Mouse (Mus musculus): ENCODE data around the gene Gphb5. TPM values are rescaled to one million over a fixed set of nuclear protein-coding genes. Genes with fewer than 3 reads are reported as not detected.
A peak's percentile ranks its signal among the peaks of the same experiment; 100 is the strongest.
"Not testable (repeated sequence)": the region's sequence is repeated elsewhere in the genome, so short reads cannot be mapped to it uniquely, and the experiment has no call there.

Gphb5 gene
- polyA plus RNA-seq (2016; fragmentation: Nextera tagmentation; extraction: Ambion mirVana), result not detected in 2 replicates

DNA sequence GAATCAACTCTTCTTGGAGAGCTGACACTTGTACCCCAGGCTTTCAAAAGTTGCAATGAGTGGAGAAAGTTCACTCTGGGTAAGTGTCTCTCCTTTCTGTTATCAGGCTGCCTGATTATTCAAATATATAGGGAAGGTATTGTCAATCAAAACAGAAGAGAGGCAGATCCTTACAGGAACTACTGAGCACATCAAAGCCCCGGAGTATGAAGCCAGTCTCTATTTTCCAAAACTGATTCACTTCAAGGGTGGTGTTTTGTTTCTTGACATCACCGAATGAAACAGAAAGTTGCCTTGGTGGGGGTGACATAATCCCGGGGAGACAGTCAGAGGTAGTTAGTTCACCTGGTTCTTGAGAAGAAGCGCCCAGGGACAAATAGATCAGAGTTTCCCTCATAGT lies at the start of gene Gphb5:
Gene Gphb5, minus strand, starts transcription at position 101 of the 400 bp plus-strand sequence.
- 92% methylated on average over 4 of the region's 4 CpGs for WGBS
- Histone ChIP-seq H3K27ac (no peak within 1 kb of the TSS), H3K4me3 (no peak within 1 kb of the TSS), H3K9me3 (replicated peaks) (no peaks in the 10 kb centered on the region), H3K27me3 (no peaks in the 10 kb centered on the region), H3K4me2 (replicated peaks) (no peak within 1 kb of the TSS), H3K4me1 (no peaks in the 10 kb centered on the region), H3K9ac (no peak within 1 kb of the TSS), H3K36me3 (no peaks in the 10 kb centered on the region)
- ATAC-seq (ENCODE audit: low FRiP score), result no peak

DNA sequence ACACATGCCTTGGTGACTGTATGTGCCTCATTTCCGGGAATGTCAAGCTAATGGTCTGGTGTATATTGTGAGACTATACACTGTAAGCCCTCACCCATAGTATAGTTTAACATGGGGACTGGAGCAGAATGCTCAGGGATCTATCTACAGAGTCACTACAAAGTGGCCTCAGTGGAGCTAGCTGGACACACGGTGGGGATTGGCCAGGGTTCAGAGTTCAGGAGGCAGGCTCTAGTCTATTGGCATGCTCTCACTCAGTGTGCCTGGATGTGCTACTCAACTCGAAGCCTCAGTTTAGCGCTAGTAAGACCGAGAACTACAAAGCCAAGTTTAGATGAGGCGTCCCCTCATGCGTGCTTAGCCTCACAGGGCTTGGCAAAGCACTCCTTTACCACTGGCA lies 49.6 kb upstream of the Gphb5 start:
- Histone ChIP-seq H3K27me3 (no peaks in the 10 kb centered on the region), H3K4me2 (replicated peaks) (no peak overlapping the region), H3K9me3 (replicated peaks) (no peaks in the 10 kb centered on the region), H3K36me3 (peaks cover 57% of the 10 kb centered on the region), H3K27ac (0 out of 2 replicates have a peak overlapping the region, but pooled peaks have one; percentile 4), H3K4me3 (no peak overlapping the region), H3K9ac (no peak overlapping the region), H3K4me1 (no peaks in the 10 kb centered on the region)
- WGBS, result 93% methylated on average over 7 of the region's 7 CpGs
- no peak for ATAC-seq (ENCODE audit: low FRiP score)

DNA sequence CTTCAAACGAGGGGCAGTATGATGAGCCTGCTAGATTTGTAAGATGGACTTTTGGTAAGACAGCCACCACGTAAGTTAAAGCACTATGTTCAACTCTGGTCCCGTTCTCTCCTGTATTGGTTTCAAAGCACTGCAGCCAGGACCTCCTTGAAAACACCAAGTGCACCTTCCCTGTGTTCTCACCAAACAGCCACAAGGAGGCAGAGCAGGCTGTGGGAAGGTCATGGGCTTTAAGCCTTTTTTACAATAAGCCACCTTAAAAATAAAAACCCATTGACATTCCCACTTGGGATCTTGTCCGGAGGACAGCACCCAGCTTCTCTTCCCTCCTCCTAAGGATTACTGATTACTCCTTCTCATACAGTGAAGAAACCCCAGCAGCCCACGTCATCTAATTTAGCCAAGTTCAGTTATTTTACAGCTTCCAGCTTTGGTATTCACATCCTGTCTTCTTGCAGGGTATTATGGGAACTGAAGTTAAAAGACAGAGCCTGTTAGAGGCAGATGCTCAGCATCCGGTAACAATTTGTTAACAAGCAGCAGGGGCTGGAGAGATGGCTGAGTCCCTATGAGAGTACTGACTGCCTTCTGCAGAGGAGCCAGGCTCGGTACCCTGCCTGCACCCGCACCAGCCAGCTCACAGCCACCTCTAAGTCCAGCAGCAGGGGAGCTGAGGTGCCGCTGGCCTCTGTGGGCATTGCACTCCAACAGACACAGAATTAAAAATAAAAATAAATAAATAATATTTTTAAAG lies 47.6 kb upstream of the Gphb5 start:
- Histone ChIP-seq H3K27me3 (no peaks in the 10 kb centered on the region), H3K4me3 (no peak overlapping the region), H3K4me1 (no peaks in the 10 kb centered on the region), H3K36me3 (peaks cover 75% of the 10 kb centered on the region), H3K27ac (no peak overlapping the region), H3K9ac (no peak overlapping the region), H3K4me2 (replicated peaks) (no peak overlapping the region), H3K9me3 (replicated peaks) (no peaks in the 10 kb centered on the region)
- no peak for ATAC-seq (ENCODE audit: low FRiP score)
- WGBS, result 84% methylated on average over 9 of the region's 9 CpGs

DNA sequence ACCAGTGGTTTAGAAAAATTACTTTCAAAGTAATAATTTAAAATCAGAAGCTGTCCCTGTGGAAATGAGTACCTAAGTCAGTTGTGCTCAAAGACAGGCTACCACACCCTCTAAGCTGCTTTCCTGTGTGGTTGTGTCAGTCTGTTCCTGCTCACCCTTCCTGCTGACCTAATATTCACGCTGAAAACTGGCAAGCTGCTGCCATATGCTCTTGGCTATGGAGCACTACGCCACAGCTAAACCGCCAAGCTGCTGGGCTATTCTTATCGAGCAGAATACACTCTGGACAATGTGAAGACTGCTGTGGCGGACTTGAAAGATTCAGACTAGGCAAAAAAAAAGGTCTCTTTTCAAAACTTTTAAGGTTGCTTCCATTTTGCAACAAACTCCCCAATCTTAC lies 44.0 kb upstream of the Gphb5 start:
- ATAC-seq (ENCODE audit: low FRiP score), result no peak
- Histone ChIP-seq H3K4me1 (no peaks in the 10 kb centered on the region), H3K9ac (no peak overlapping the region), H3K9me3 (replicated peaks) (no peaks in the 10 kb centered on the region), H3K4me3 (no peak overlapping the region), H3K36me3 (peaks cover 78% of the 10 kb centered on the region), H3K4me2 (replicated peaks) (no peak overlapping the region), H3K27ac (no peak overlapping the region), H3K27me3 (no peaks in the 10 kb centered on the region)
- WGBS, result 92% methylated on average over 5 of the region's 5 CpGs

DNA sequence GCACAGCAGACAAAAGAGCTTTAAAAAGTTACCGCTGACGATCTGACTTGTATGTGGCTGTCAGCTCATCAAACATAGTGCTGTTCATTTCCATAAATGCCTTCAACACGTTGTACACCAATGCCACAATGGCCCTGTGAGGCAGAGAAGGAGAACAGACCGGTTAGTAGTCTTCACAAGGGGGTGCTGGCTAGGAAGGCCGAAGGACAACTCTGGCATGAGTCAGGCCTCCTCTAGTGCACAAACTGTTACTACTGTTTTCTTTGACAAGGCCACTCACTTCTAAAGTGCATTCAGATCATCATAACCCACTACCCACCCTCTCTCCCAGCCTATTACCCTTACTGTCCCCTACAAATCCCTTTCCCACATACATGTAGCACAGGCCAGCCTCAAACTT lies 43.1 kb upstream of the Gphb5 start:
- no peak for ATAC-seq (ENCODE audit: low FRiP score)
- no peak overlapping the region for H3K27ac ChIP-seq
- no peak overlapping the region for H3K4me2 ChIP-seq (replicated peaks)
- H3K9me3 ChIP-seq (replicated peaks), result no peaks in the 10 kb centered on the region
- WGBS, result 81% methylated on average over 5 of the region's 5 CpGs
- H3K36me3 ChIP-seq, result peaks cover 69% of the 10 kb centered on the region
- no peak overlapping the region for H3K4me3 ChIP-seq
- no peaks in the 10 kb centered on the region for H3K27me3 ChIP-seq
- no peaks in the 10 kb centered on the region for H3K4me1 ChIP-seq
- H3K9ac ChIP-seq, result no peak overlapping the region

DNA sequence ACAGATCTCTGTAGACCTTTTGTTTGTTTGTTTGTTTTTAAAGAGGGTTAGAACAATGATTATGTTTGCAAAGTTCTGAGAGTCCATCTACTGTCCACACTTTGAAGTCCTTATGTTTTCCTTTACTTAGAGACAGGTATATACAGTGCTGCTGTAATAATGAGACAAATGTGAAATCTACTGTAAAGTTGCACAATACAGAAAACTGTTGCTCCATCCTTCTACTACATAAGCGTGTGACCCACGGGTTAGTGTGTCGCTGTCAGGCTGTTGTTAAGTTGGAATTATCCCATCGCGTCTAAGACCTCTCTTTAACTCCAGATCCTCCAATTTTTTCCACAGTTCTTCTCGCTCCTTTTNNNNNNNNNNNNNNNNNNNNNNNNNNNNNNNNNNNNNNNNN lies 36.9 kb upstream of the Gphb5 start:
- Histone ChIP-seq H3K27me3 (no peaks in the 10 kb centered on the region), H3K27ac (no peak overlapping the region), H3K4me2 (replicated peaks) (no peak overlapping the region), H3K4me3 (no peak overlapping the region), H3K9me3 (replicated peaks) (no peaks in the 10 kb centered on the region), H3K4me1 (no peaks in the 10 kb centered on the region), H3K36me3 (peaks cover 54% of the 10 kb centered on the region), H3K9ac (no peak overlapping the region)
- 94% methylated on average over 6 of the region's 6 CpGs for WGBS
- ATAC-seq (ENCODE audit: low FRiP score), result no peak

DNA sequence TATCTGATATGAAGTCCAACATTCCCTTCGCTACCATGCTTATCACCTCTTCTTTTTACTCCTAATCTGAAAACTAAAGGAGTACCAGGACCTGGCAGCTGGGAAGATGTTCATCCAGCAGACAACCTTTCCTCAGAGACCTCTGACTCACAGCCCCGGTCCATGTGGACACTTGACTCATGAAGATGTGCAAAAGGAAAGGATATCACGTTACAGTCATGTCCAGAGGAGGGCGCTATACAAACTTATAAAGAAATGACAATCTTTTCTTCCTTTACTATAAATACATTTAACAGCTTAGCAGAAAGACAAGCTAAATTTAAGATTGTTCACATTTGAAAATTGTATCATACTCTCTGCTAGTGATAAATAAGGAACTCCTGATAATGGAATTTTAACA lies 36.4 kb upstream of the Gphb5 start:
- Histone ChIP-seq H3K4me1 (no peaks in the 10 kb centered on the region), H3K27me3 (no peaks in the 10 kb centered on the region), H3K9me3 (replicated peaks) (no peaks in the 10 kb centered on the region), H3K4me3 (no peak overlapping the region), H3K4me2 (replicated peaks) (no peak overlapping the region), H3K27ac (no peak overlapping the region), H3K9ac (no peak overlapping the region), H3K36me3 (peaks cover 50% of the 10 kb centered on the region)
- WGBS, result 81% methylated on average over 4 of the region's 4 CpGs
- ATAC-seq (ENCODE audit: low FRiP score), result no peak

DNA sequence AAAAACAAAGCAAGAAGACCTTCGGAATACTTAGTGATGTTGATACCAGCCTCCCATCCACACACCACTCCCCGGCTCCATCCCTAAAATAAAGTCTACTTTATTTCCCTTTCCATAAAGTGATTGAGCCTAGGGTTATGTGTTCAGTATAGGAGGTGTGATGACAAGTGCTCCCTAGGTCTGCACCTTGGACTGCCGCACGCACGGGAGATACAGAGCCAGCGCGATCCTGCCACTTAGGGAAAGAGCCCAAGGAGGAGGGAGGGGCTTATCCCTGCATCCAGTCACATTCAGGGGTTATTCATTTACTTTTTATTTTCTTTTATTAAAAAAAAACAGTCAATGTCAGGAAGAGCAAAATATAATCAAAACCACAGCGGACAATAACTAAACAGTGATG lies 34.0 kb upstream of the Gphb5 start:
- ATAC-seq (ENCODE audit: low FRiP score), result no peak
- H3K9me3 ChIP-seq (replicated peaks), result no peaks in the 10 kb centered on the region
- no peaks in the 10 kb centered on the region for H3K27me3 ChIP-seq
- 94% methylated on average over 8 of the region's 8 CpGs for WGBS
- H3K4me1 ChIP-seq, result no peaks in the 10 kb centered on the region
- peaks cover 38% of the 10 kb centered on the region for H3K36me3 ChIP-seq
- H3K4me3 ChIP-seq, result no peak overlapping the region
- H3K9ac ChIP-seq, result no peak overlapping the region
- no peak overlapping the region for H3K27ac ChIP-seq
- H3K4me2 ChIP-seq (replicated peaks), result no peak overlapping the region

DNA sequence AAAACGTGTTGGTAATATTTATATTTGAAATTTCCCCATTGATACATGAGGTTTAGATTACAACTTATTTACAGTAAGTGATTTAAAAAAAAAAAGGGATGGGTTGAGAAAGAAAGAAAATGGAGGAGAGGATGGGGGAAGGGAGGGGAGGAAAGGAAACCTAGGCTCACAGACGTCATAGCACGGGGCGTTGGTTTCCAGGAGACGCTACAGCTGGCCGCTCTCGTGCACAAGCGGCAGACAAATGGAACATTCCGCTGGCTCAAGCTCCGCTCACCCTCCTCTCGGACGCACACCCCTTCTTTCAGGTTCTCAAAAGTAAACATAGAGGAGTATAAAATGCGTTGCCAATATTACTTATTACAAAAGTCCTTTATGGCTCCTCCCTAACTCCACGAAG lies 33.4 kb upstream of the Gphb5 start:
- no peak overlapping the region for H3K9ac ChIP-seq
- H3K36me3 ChIP-seq, result peaks cover 38% of the 10 kb centered on the region
- no peaks in the 10 kb centered on the region for H3K9me3 ChIP-seq (replicated peaks)
- ATAC-seq (ENCODE audit: low FRiP score), result no peak
- no peak overlapping the region for H3K4me3 ChIP-seq
- H3K27ac ChIP-seq, result no peak overlapping the region
- no peak overlapping the region for H3K4me2 ChIP-seq (replicated peaks)
- no peaks in the 10 kb centered on the region for H3K4me1 ChIP-seq
- 81% methylated on average over 14 of the region's 14 CpGs for WGBS
- no peaks in the 10 kb centered on the region for H3K27me3 ChIP-seq

DNA sequence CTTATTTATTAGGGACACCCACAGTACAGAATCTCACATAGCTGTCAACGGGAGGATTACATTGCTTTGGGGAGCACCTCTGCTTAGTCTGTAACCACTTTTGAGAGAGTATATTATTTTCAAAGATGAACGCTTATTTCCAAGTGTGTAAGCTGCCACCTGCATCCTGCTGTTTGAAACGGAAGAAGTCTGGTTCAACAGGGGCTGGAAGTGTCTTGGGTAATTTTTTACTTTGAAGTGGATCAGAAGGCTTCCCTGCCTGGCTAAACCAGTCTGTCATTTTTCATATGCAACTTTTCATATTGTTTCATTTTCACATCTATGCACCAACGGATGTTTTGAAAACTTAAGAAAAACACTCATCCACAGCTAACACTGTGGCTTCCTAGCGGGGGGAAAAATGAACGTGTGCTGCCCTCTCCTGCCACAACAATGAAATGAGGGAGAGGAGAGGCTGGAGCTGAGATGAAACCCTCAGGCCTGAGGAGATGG lies 32.9 kb upstream of the Gphb5 start:
- no peak for ATAC-seq (ENCODE audit: low FRiP score)
- Histone ChIP-seq H3K9ac (no peak overlapping the region), H3K9me3 (replicated peaks) (no peaks in the 10 kb centered on the region), H3K4me3 (no peak overlapping the region), H3K27me3 (no peaks in the 10 kb centered on the region), H3K27ac (no peak overlapping the region), H3K4me1 (no peaks in the 10 kb centered on the region), H3K4me2 (replicated peaks) (no peak overlapping the region), H3K36me3 (peaks cover 38% of the 10 kb centered on the region)
- WGBS, result 75% methylated on average over 6 of the region's 6 CpGs

DNA sequence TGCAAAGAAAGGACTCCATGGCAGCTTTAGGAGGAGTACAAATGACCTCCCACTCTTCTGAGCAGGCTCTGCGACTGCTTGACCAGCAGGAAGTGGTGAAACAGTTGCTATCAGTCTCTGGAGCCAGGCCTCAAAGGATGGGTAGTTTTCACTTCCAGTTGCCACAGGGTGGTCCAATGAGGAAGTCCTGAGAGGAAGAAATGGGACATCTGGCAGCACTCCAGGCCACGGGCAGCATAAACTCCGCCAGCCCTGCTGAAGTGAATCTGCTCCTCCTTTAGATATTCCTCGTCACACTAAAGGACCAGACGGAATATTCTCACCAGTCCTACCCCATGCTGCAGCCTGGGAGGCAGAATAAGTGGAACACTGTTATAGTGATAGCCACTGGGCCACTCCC lies 32.3 kb upstream of the Gphb5 start:
- Histone ChIP-seq H3K9me3 (replicated peaks) (no peaks in the 10 kb centered on the region), H3K27ac (no peak overlapping the region), H3K4me1 (no peaks in the 10 kb centered on the region), H3K4me3 (no peak overlapping the region), H3K36me3 (peaks cover 38% of the 10 kb centered on the region), H3K27me3 (no peaks in the 10 kb centered on the region), H3K4me2 (replicated peaks) (no peak overlapping the region), H3K9ac (no peak overlapping the region)
- 86% methylated on average over 5 of the region's 5 CpGs for WGBS
- no peak for ATAC-seq (ENCODE audit: low FRiP score)

DNA sequence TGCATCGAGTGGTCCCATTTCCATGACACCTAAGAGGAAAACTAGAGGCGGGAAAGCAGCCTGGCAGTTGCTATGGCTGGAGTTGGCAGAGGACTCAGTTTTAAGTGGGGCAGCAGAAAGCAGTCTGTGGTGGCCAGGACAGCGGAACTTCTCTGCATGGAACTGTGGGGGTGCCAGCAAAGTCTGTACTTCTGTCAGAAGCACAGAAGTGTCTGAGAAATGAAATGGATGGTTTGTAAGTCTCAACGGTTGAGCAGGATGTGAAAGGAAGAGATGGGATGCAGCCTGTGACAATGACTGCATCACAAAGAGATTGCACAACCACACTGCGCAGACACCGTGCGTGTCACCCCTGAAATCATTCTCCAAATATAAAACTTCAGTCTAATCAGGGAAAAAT lies 29.7 kb upstream of the Gphb5 start:
- Histone ChIP-seq H3K4me1 (no peaks in the 10 kb centered on the region), H3K36me3 (peaks cover 17% of the 10 kb centered on the region), H3K27me3 (no peaks in the 10 kb centered on the region), H3K9me3 (replicated peaks) (no peaks in the 10 kb centered on the region), H3K4me3 (no peak overlapping the region), H3K9ac (no peak overlapping the region), H3K4me2 (replicated peaks) (no peak overlapping the region), H3K27ac (no peak overlapping the region)
- 93% methylated on average over 7 of the region's 7 CpGs for WGBS
- no peak for ATAC-seq (ENCODE audit: low FRiP score)

DNA sequence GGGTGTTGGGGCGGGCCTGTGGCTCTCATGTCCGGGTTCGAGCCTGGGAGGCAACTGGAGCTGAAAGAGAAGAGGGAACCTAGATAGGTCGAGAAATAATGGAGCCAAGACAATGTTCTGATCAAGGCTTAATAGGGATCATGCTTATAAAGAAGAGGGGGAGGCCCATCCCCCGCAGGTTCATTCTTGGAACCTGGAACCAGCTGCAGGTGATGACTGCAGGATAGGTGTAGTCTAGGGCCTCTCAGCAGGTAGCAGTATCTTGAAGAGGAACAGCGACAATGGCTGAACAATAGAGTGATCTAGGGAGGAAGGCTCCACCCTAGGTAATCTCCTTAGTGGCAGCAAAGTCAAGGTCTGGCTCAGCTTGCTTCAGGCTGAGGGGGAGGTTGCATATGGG lies 15.8 kb upstream of the Gphb5 start:
- 84% methylated on average over 6 of the region's 6 CpGs for WGBS

More for the DNA sequence above, 15.8 kb upstream of the Gphb5 start:
- H3K9ac ChIP-seq; H3K4me2 ChIP-seq (replicated peaks); H3K27ac ChIP-seq; H3K27me3 ChIP-seq; ATAC-seq (ENCODE audit: low FRiP score); H3K4me1 ChIP-seq; H3K4me3 ChIP-seq; H3K36me3 ChIP-seq; H3K9me3 ChIP-seq (replicated peaks): not testable (repeated sequence)
